Mouse (Mus musculus): ENCODE measurements around the gene Heph. TPM values are rescaled to one million over a fixed set of nuclear protein-coding genes. Genes with fewer than 3 reads are reported as not detected.
"Not testable (repeated sequence)": the region's sequence is repeated elsewhere in the genome, so short reads cannot be mapped to it uniquely, and the experiment has no call there.

Heph gene
- not detected for polyA plus RNA-seq (2017; shearing (Covaris generic))

- no peak for ATAC-seq
Observed at GRCm38 (mm10) chrX:96455149-96455548, at the start of gene Heph. Gene Heph, plus strand, starts transcription at chrX:96455359.

GRCm38 (mm10) chrX:96415351-96415750 lies 39.8 kb upstream of the Heph start:
- ATAC-seq: not testable (repeated sequence)

- no peak for ATAC-seq
Observed at GRCm38 (mm10) chrX:96416970-96417369, 38.2 kb upstream of the Heph start.

GRCm38 (mm10) chrX:96417733-96418132 lies 37.4 kb upstream of the Heph start:
- ATAC-seq: no peak

GRCm38 (mm10) chrX:96419383-96419782 lies 35.8 kb upstream of the Heph start:
- no peak for ATAC-seq

- ATAC-seq: no peak
Observed at GRCm38 (mm10) chrX:96456201-96456963, 1.2 kb downstream of the Heph start, which contains the start of gene Hsf3. Gene Hsf3, minus strand, starts transcription at chrX:96456294.

GRCm38 (mm10) chrX:96501580-96501979 lies 46.4 kb downstream of the Heph start:
- no peak for ATAC-seq

Other genes with a start within 250 kb of the Heph start
- not detected for gene Vsig4, start 161.9 kb upstream of the Heph start, polyA plus RNA-seq (2017; shearing (Covaris generic))
- not detected for gene Hsf3, start 935 bp downstream of the Heph start, polyA plus RNA-seq (2017; shearing (Covaris generic))